Mouse (Mus musculus): Measurements from ENCODE around the gene Tsr3. TPM values are rescaled to one million over a fixed set of nuclear protein-coding genes. Genes with fewer than 3 reads are reported as not detected.
A peak's percentile ranks its signal among the peaks of the same experiment; 100 is the strongest.

Gene Tsr3
- 57.8 and 60.2 TPM in 2 replicates for polyA plus RNA-seq (2015; fragmentation: Nextera tagmentation; extraction: Ambion mirVana)

- ATAC-seq (ENCODE audit: low FRiP score), result peak; percentile 88
- Histone ChIP-seq H3K4me2 (peak within 1 kb of the TSS; percentile 95), H3K4me3 (replicated peaks) (peak within 1 kb of the TSS; percentile 100), H3K27ac (replicated peaks) (peak within 1 kb of the TSS; percentile 86), H3K27me3 (replicated peaks) (no peaks in the 10 kb centered on the region), H3K9me3 (replicated peaks) (no peaks in the 10 kb centered on the region), H3K9ac (replicated peaks) (peak within 1 kb of the TSS; percentile 99), H3K4me1 (peaks cover 28% of the 10 kb centered on the region), H3K36me3 (peaks cover 55% of the 10 kb centered on the region)
- under 1% methylated on average over 80 of the region's 80 CpGs for WGBS
These were observed at the start of gene Tsr3, which contains the start of gene Gnptg for GRCm38 (mm10) chr17:25239695-25240636. TSS of gene Tsr3 (plus strand) at chr17:25240170. TSS of gene Gnptg (minus strand) at chr17:25240124.

DNA sequence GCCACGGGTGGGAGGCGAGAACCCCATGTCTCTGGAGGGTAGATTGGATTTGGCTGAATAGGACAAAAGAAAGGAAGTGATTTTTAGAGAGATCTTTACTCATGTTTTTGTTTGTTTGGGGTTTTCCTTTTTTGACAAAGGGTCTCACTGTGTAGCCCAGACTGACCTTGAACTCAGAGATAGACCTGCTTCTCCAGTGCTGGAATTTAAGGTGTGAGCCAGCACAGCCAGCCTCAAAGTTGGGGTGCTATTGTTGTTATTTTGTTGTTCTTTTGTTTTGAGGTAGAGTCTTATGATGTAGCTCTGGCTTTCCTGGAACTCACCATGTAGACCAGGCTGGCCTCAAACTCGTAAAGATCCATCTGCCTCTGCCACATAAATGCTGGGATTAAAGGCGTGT is 37.6 kb upstream of the Tsr3 start:
- Histone ChIP-seq H3K9me3 (replicated peaks) (no peaks in the 10 kb centered on the region), H3K36me3 (peaks cover 77% of the 10 kb centered on the region)

GRCm38 (mm10) chr17:25210006-25210405 is 30.0 kb upstream of the Tsr3 start:
- 91% methylated on average over 4 of the region's 4 CpGs for WGBS
- Histone ChIP-seq H3K27me3 (replicated peaks) (no peaks in the 10 kb centered on the region), H3K4me2 (no peak overlapping the region), H3K9me3 (replicated peaks) (no peaks in the 10 kb centered on the region), H3K27ac (replicated peaks) (no peak overlapping the region), H3K36me3 (peaks cover 87% of the 10 kb centered on the region), H3K4me3 (replicated peaks) (no peak overlapping the region), H3K9ac (replicated peaks) (no peak overlapping the region), H3K4me1 (no peaks in the 10 kb centered on the region)
- no peak for ATAC-seq (ENCODE audit: low FRiP score)

More for the DNA sequence above, 37.6 kb upstream of the Tsr3 start:
- no peak overlapping the region for H3K4me3 ChIP-seq (replicated peaks)
- no peaks in the 10 kb centered on the region for H3K4me1 ChIP-seq
- WGBS, result 96% methylated on average over 4 of the region's 4 CpGs
- H3K4me2 ChIP-seq, result no peak overlapping the region
- no peak overlapping the region for H3K9ac ChIP-seq (replicated peaks)
- H3K27me3 ChIP-seq (replicated peaks), result no peaks in the 10 kb centered on the region
- no peak overlapping the region for H3K27ac ChIP-seq (replicated peaks)
- ATAC-seq (ENCODE audit: low FRiP score), result no peak

DNA sequence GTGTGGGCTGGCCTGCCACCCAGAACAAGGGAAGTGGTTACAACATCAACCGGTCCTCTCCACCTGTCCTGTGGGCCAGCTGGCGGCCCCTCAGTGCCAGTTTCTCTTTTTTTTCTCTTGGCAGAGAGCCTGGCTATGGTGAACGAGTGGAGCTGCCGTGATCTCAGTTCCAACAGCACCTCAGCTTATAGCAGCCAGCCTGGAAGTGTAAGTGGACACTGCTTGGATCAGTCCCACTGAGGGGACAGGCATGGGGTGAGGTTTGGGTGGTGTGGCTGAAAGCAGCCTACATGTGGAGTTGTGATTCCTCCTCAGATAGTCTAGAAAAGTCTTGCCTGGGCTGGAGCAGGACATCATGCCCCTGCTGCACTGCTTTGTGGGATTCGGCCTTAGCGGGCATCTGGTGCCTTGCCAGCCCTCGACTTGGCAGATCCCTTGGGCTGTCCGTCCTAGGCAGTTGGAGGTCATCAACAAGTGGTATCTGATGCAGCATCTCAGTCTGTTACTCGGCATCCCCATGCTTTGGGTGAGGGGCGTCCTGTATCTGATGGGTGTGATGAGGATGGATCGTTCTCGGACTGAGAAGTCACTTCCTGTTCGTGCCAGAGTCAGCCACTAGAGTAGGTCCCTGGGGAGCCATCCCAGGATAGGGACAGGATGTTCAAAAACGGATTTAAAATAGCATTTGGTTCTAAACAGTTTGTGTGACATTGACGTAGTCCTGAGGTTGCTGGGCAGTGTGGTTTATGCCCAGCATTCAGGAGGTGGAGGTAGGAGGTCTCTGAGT is 29.1 kb upstream of the Tsr3 start:
- H3K27ac ChIP-seq (replicated peaks), result no peak overlapping the region
- H3K4me3 ChIP-seq (replicated peaks), result no peak overlapping the region
- H3K9me3 ChIP-seq (replicated peaks), result no peaks in the 10 kb centered on the region
- peaks cover 87% of the 10 kb centered on the region for H3K36me3 ChIP-seq
- H3K4me2 ChIP-seq, result no peak overlapping the region
- H3K9ac ChIP-seq (replicated peaks), result no peak overlapping the region
- no peaks in the 10 kb centered on the region for H3K27me3 ChIP-seq (replicated peaks)
- 87% methylated on average over 15 of the region's 15 CpGs for WGBS
- no peaks in the 10 kb centered on the region for H3K4me1 ChIP-seq
- ATAC-seq (ENCODE audit: low FRiP score), result no peak

DNA sequence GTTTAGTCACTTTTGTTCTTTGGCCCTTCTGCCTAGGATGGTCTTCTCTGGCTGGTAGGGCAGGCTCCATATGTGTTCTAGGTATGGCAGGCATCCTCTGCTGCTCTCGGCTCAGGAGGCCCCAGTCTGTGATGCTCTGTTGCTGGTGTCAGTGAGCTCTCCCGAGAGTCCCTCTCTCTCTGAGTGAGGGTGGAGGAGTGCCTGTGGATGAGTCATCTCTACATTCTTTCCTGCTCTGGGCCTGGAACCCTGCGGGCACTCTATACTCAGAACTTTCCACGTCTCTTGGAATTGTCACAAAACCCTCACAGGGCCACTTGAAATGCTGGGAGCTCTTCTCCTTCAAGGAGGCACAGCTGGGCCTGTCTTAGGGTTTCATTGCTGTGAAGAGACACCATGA is 28.3 kb upstream of the Tsr3 start:
- Histone ChIP-seq H3K9ac (replicated peaks) (no peak overlapping the region), H3K27ac (replicated peaks) (no peak overlapping the region), H3K4me3 (replicated peaks) (no peak overlapping the region), H3K4me2 (no peak overlapping the region), H3K27me3 (replicated peaks) (no peaks in the 10 kb centered on the region), H3K4me1 (no peaks in the 10 kb centered on the region), H3K9me3 (replicated peaks) (no peaks in the 10 kb centered on the region), H3K36me3 (peaks cover 87% of the 10 kb centered on the region)
- ATAC-seq (ENCODE audit: low FRiP score), result no peak
- 89% methylated on average over 4 of the region's 4 CpGs for WGBS

- Histone ChIP-seq H3K27me3 (replicated peaks) (no peaks in the 10 kb centered on the region), H3K9ac (replicated peaks) (no peak overlapping the region), H3K4me3 (replicated peaks) (no peak overlapping the region), H3K4me1 (peaks cover under 1% of the 10 kb centered on the region; the same call in 1 of the 2 replicates), H3K4me2 (no peak overlapping the region), H3K9me3 (replicated peaks) (no peaks in the 10 kb centered on the region), H3K36me3 (peaks cover 82% of the 10 kb centered on the region), H3K27ac (replicated peaks) (no peak overlapping the region)
- no peak for ATAC-seq (ENCODE audit: low FRiP score)
- 89% methylated on average over 3 of the region's 3 CpGs for WGBS
These were observed 24.5 kb upstream of the Tsr3 start for GRCm38 (mm10) chr17:25215431-25215830.

GRCm38 (mm10) chr17:25218967-25219366 is 21.0 kb upstream of the Tsr3 start:
- no peak overlapping the region for H3K9ac ChIP-seq (replicated peaks)
- H3K36me3 ChIP-seq, result peaks cover 57% of the 10 kb centered on the region
- peaks cover 28% of the 10 kb centered on the region for H3K4me1 ChIP-seq
- no peaks in the 10 kb centered on the region for H3K27me3 ChIP-seq (replicated peaks)
- no peaks in the 10 kb centered on the region for H3K9me3 ChIP-seq (replicated peaks)
- H3K4me3 ChIP-seq (replicated peaks), result no peak overlapping the region
- 91% methylated on average over 9 of the region's 9 CpGs for WGBS
- H3K27ac ChIP-seq (replicated peaks), result no peak overlapping the region
- ATAC-seq (ENCODE audit: low FRiP score), result no peak
- no peak overlapping the region for H3K4me2 ChIP-seq

GRCm38 (mm10) chr17:25219492-25220295 is 20.3 kb upstream of the Tsr3 start:
- H3K9me3 ChIP-seq (replicated peaks), result no peaks in the 10 kb centered on the region
- 94% methylated on average over 15 of the region's 15 CpGs for WGBS
- H3K9ac ChIP-seq (replicated peaks), result no peak overlapping the region
- H3K4me2 ChIP-seq, result no peak overlapping the region
- no peak for ATAC-seq (ENCODE audit: low FRiP score)
- H3K4me1 ChIP-seq, result peaks cover 28% of the 10 kb centered on the region
- peaks cover 50% of the 10 kb centered on the region for H3K36me3 ChIP-seq
- no peaks in the 10 kb centered on the region for H3K27me3 ChIP-seq (replicated peaks)
- H3K27ac ChIP-seq (replicated peaks), result no peak overlapping the region
- no peak overlapping the region for H3K4me3 ChIP-seq (replicated peaks)

GRCm38 (mm10) chr17:25220746-25221145 is 19.2 kb upstream of the Tsr3 start:
- H3K4me3 ChIP-seq (replicated peaks), result no peak overlapping the region
- H3K36me3 ChIP-seq, result peaks cover 41% of the 10 kb centered on the region
- no peak overlapping the region for H3K9ac ChIP-seq (replicated peaks)
- no peaks in the 10 kb centered on the region for H3K9me3 ChIP-seq (replicated peaks)
- ATAC-seq (ENCODE audit: low FRiP score), result no peak
- H3K4me2 ChIP-seq, result no peak overlapping the region
- peaks cover 28% of the 10 kb centered on the region for H3K4me1 ChIP-seq
- no peak overlapping the region for H3K27ac ChIP-seq (replicated peaks)
- WGBS, result 77% methylated on average over 1 of the region's 1 CpGs
- H3K27me3 ChIP-seq (replicated peaks), result no peaks in the 10 kb centered on the region

GRCm38 (mm10) chr17:25221821-25222503 is 18.0 kb upstream of the Tsr3 start:
- Histone ChIP-seq H3K9ac (replicated peaks) (peak overlapping the region; percentile 51), H3K4me3 (replicated peaks) (peak overlapping the region; percentile 41), H3K27me3 (replicated peaks) (no peaks in the 10 kb centered on the region), H3K9me3 (replicated peaks) (no peaks in the 10 kb centered on the region), H3K4me2 (peak overlapping the region; percentile 72), H3K36me3 (peaks cover 40% of the 10 kb centered on the region), H3K4me1 (peaks cover 28% of the 10 kb centered on the region), H3K27ac (replicated peaks) (peak overlapping the region; percentile 72)
- 2% methylated on average over 19 of the region's 30 CpGs for WGBS
- peak; percentile 88 for ATAC-seq (ENCODE audit: low FRiP score)

All from neural tube, embryonic 15.5 days (tissue).